Mouse (Mus musculus): ENCODE measurements around the gene Ankrd31. TPM values are rescaled to one million over a fixed set of nuclear protein-coding genes. Genes with fewer than 3 reads are reported as not detected.
A peak's percentile ranks its signal among the peaks of the same experiment; 100 is the strongest.
"Not testable (repeated sequence)": the region's sequence is repeated elsewhere in the genome, so short reads cannot be mapped to it uniquely, and the experiment has no call there.

Ankrd31 gene
- polyA plus RNA-seq, 1 experiment: not detected

- DNase-seq (ENCODE audit: low spot score): no peak
Measured at GRCm38 (mm10) chr13:96855191-96855590, 107.1 kb downstream of the Ankrd31 start.

GRCm38 (mm10) chr13:96859161-96859560 lies 111.1 kb downstream of the Ankrd31 start:
- DNase-seq (ENCODE audit: low spot score): no peak

- DNase-seq (ENCODE audit: low spot score): no peak
Measured at GRCm38 (mm10) chr13:96870742-96871141, 122.7 kb downstream of the Ankrd31 start.

GRCm38 (mm10) chr13:96874071-96874470 lies 126.0 kb downstream of the Ankrd31 start:
- DNase-seq (ENCODE audit: low spot score): no peak

GRCm38 (mm10) chr13:96878220-96879057 lies 130.4 kb downstream of the Ankrd31 start:
- no peak for DNase-seq (ENCODE audit: low spot score)

- DNase-seq (ENCODE audit: low spot score): no peak
Measured at GRCm38 (mm10) chr13:96884534-96884933, 136.5 kb downstream of the Ankrd31 start.

- no peak for DNase-seq (ENCODE audit: low spot score)
Measured at GRCm38 (mm10) chr13:96889985-96890384, 141.9 kb downstream of the Ankrd31 start.

- no peak for DNase-seq (ENCODE audit: low spot score)
Measured at GRCm38 (mm10) chr13:96895144-96895543, 147.1 kb downstream of the Ankrd31 start.

- no peak for DNase-seq (ENCODE audit: low spot score)
Measured at GRCm38 (mm10) chr13:96906717-96907116, 158.6 kb downstream of the Ankrd31 start.

- DNase-seq (ENCODE audit: low spot score): no peak
Measured at GRCm38 (mm10) chr13:96911202-96911601, 163.1 kb downstream of the Ankrd31 start.

- not testable (repeated sequence) for DNase-seq (ENCODE audit: low spot score)
Measured at GRCm38 (mm10) chr13:96923134-96923533, 175.1 kb downstream of the Ankrd31 start.

GRCm38 (mm10) chr13:96923999-96924961 lies 176.2 kb downstream of the Ankrd31 start, which contains the start of gene Gcnt4:
Gene Gcnt4 (plus strand): TSS chr13:96924689.
- DNase-seq (ENCODE audit: low spot score): peak; percentile 29

- DNase-seq (ENCODE audit: low spot score): no peak
Measured at GRCm38 (mm10) chr13:96924985-96925745, 177.1 kb downstream of the Ankrd31 start.

- no peak for DNase-seq (ENCODE audit: low spot score)
Measured at GRCm38 (mm10) chr13:96925991-96926725, 178.1 kb downstream of the Ankrd31 start.

- no peak for DNase-seq (ENCODE audit: low spot score)
Measured at GRCm38 (mm10) chr13:96927781-96928180, 179.7 kb downstream of the Ankrd31 start.

GRCm38 (mm10) chr13:96928432-96929039 lies 180.5 kb downstream of the Ankrd31 start:
- no peak for DNase-seq (ENCODE audit: low spot score)

- no peak for DNase-seq (ENCODE audit: low spot score)
Measured at GRCm38 (mm10) chr13:96932745-96933144, 184.7 kb downstream of the Ankrd31 start.

- DNase-seq (ENCODE audit: low spot score): no peak
Measured at GRCm38 (mm10) chr13:96933367-96933766, 185.3 kb downstream of the Ankrd31 start.

GRCm38 (mm10) chr13:96936173-96936777 lies 188.2 kb downstream of the Ankrd31 start:
- DNase-seq (ENCODE audit: low spot score): no peak

GRCm38 (mm10) chr13:96937059-96937558 lies 189.0 kb downstream of the Ankrd31 start:
- no peak for DNase-seq (ENCODE audit: low spot score)
